Mouse (Mus musculus): ENCODE measurements at regions not wholly inside any gene's neighbourhood (a gene's known extent, or its start where the extent isn't known, plus 50 kb on each side); places are given as distances from the start of the nearest gene placed in this dataset.

- in situ Hi-C loops (cut with MboI; ENCODE audit: low sequenced_read_pairs), result no loop called here
Measured at GRCm38 (mm10) chr14:24731872-24732525, 245.1 kb downstream of the Rps24 start.

GRCm38 (mm10) chr14:24733326-24733725 lies 246.4 kb downstream of the Rps24 start:
- in situ Hi-C loops (cut with MboI; ENCODE audit: low sequenced_read_pairs), result no loop called here

- in situ Hi-C loops (cut with MboI; ENCODE audit: low sequenced_read_pairs), result no loop called here
Measured at GRCm38 (mm10) chr14:24738869-24739268, 251.9 kb downstream of the Rps24 start.

GRCm38 (mm10) chr14:24744451-24744850 lies 257.5 kb downstream of the Rps24 start:
- in situ Hi-C loops (cut with MboI; ENCODE audit: low sequenced_read_pairs), result no loop called here

GRCm38 (mm10) chr14:24745730-24746129 lies 258.8 kb downstream of the Rps24 start:
- in situ Hi-C loops (cut with MboI; ENCODE audit: low sequenced_read_pairs), result no loop called here

GRCm38 (mm10) chr14:24747471-24747795 lies 260.5 kb downstream of the Rps24 start:
- in situ Hi-C loops (cut with MboI; ENCODE audit: low sequenced_read_pairs), result no loop called here

GRCm38 (mm10) chr14:24747796-24748496 lies 261.0 kb downstream of the Rps24 start:
- in situ Hi-C loops (cut with MboI; ENCODE audit: low sequenced_read_pairs), result no loop called here

GRCm38 (mm10) chr14:24748497-24748862 lies 261.6 kb downstream of the Rps24 start:
- in situ Hi-C loops (cut with MboI; ENCODE audit: low sequenced_read_pairs), result no loop called here

GRCm38 (mm10) chr14:24749313-24749712 lies 262.4 kb downstream of the Rps24 start:
- in situ Hi-C loops (cut with MboI; ENCODE audit: low sequenced_read_pairs), result no loop called here

- in situ Hi-C loops (cut with MboI; ENCODE audit: low sequenced_read_pairs), result no loop called here
Measured at GRCm38 (mm10) chr14:24751227-24751626, 264.3 kb downstream of the Rps24 start.

GRCm38 (mm10) chr14:24754753-24755152 lies 267.8 kb downstream of the Rps24 start:
- in situ Hi-C loops (cut with MboI; ENCODE audit: low sequenced_read_pairs), result no loop called here

GRCm38 (mm10) chr14:24755426-24756117 lies 268.6 kb downstream of the Rps24 start:
- in situ Hi-C loops (cut with MboI; ENCODE audit: low sequenced_read_pairs), result no loop called here

- in situ Hi-C loops (cut with MboI; ENCODE audit: low sequenced_read_pairs), result no loop called here
Measured at GRCm38 (mm10) chr14:24757302-24757701, 270.4 kb downstream of the Rps24 start.

GRCm38 (mm10) chr14:24757843-24758242 lies 270.9 kb downstream of the Rps24 start:
- in situ Hi-C loops (cut with MboI; ENCODE audit: low sequenced_read_pairs), result no loop called here

GRCm38 (mm10) chr14:24760926-24761325 lies 274.0 kb downstream of the Rps24 start:
- in situ Hi-C loops (cut with MboI; ENCODE audit: low sequenced_read_pairs), result no loop called here

- in situ Hi-C loops (cut with MboI; ENCODE audit: low sequenced_read_pairs), result no loop called here
Measured at GRCm38 (mm10) chr14:24762468-24763274, 275.7 kb downstream of the Rps24 start.

- in situ Hi-C loops (cut with MboI; ENCODE audit: low sequenced_read_pairs), result no loop called here
Measured at GRCm38 (mm10) chr14:24763275-24763812, 276.4 kb downstream of the Rps24 start.

- in situ Hi-C loops (cut with MboI; ENCODE audit: low sequenced_read_pairs), result no loop called here
Measured at GRCm38 (mm10) chr14:24763845-24764244, 276.9 kb downstream of the Rps24 start.

GRCm38 (mm10) chr14:24766260-24766659 lies 279.3 kb downstream of the Rps24 start:
- in situ Hi-C loops (cut with MboI; ENCODE audit: low sequenced_read_pairs), result no loop called here

GRCm38 (mm10) chr14:24766690-24767089 lies 279.8 kb downstream of the Rps24 start:
- in situ Hi-C loops (cut with MboI; ENCODE audit: low sequenced_read_pairs), result no loop called here

- in situ Hi-C loops (cut with MboI; ENCODE audit: low sequenced_read_pairs), result no loop called here
Measured at GRCm38 (mm10) chr14:24767316-24767715, 280.4 kb downstream of the Rps24 start.
